Mouse (Mus musculus) layer of hippocampus, postnatal 36 days (tissue): ENCODE data around the gene Atp2b4. TPM values are rescaled to one million over a fixed set of nuclear protein-coding genes. Genes with fewer than 3 reads are reported as not detected.

Source experiments
- DNase-seq, 2 experiments: peaks; one replicate each; pipeline ENCODE4 v3.0.0; 2022
- total RNA-seq, 2 experiments: library from RNA; stranded (reverse); gene quantifications; 2 replicates each; pipeline ENCODE4 v1.2.3; 2021

The Atp2b4 gene
- total RNA-seq, 2 experiments from 2014 or later = 67.8 to 72.1 TPM

- no peak for DNase-seq
Observed at GRCm38 (mm10) chr1:133797979-133798820, 2.6 kb downstream of the Atp2b4 start.

GRCm38 (mm10) chr1:133797327-133797978 is 3.4 kb downstream of the Atp2b4 start:
- no peak for DNase-seq

GRCm38 (mm10) chr1:133793646-133794045 is 7.2 kb downstream of the Atp2b4 start:
- no peak for DNase-seq

- DNase-seq = no peak
Observed at GRCm38 (mm10) chr1:133790011-133790410, 10.8 kb downstream of the Atp2b4 start.

GRCm38 (mm10) chr1:133788864-133789263 is 12.0 kb downstream of the Atp2b4 start:
- no peak for DNase-seq

- DNase-seq = no peak
Observed at GRCm38 (mm10) chr1:133787500-133788210, 13.2 kb downstream of the Atp2b4 start.

- DNase-seq = no peak
Observed at GRCm38 (mm10) chr1:133784621-133785020, 16.2 kb downstream of the Atp2b4 start.

- DNase-seq = no peak
Observed at GRCm38 (mm10) chr1:133781531-133781930, 19.3 kb downstream of the Atp2b4 start.

- DNase-seq = no peak
Observed at GRCm38 (mm10) chr1:133779043-133779442, 21.8 kb downstream of the Atp2b4 start.

- DNase-seq = no peak
Observed at GRCm38 (mm10) chr1:133777651-133778231, 23.1 kb downstream of the Atp2b4 start.

- DNase-seq = no peak
Observed at GRCm38 (mm10) chr1:133772553-133772952, 28.3 kb downstream of the Atp2b4 start.

- no peak for DNase-seq
Observed at GRCm38 (mm10) chr1:133771831-133772399, 28.9 kb downstream of the Atp2b4 start.

GRCm38 (mm10) chr1:133767994-133768393 is 32.8 kb downstream of the Atp2b4 start:
- no peak for DNase-seq

- no peak for DNase-seq
Observed at GRCm38 (mm10) chr1:133766901-133767529, 33.8 kb downstream of the Atp2b4 start.

GRCm38 (mm10) chr1:133765376-133765775 is 35.5 kb downstream of the Atp2b4 start:
- no peak for DNase-seq

- DNase-seq = peak; percentile 40 to 50
Observed at GRCm38 (mm10) chr1:133762946-133763422, 37.9 kb downstream of the Atp2b4 start.

GRCm38 (mm10) chr1:133761278-133761677 is 39.6 kb downstream of the Atp2b4 start:
- no peak for DNase-seq

GRCm38 (mm10) chr1:133754317-133754868 is 46.4 kb downstream of the Atp2b4 start:
- no peak for DNase-seq

GRCm38 (mm10) chr1:133753325-133753724 is 47.5 kb downstream of the Atp2b4 start:
- DNase-seq = no peak

- no peak for DNase-seq
Observed at GRCm38 (mm10) chr1:133751621-133752020, 49.2 kb downstream of the Atp2b4 start.

- no peak for DNase-seq
Observed at GRCm38 (mm10) chr1:133749954-133750353, 50.9 kb downstream of the Atp2b4 start.
